Mouse (Mus musculus) heart, postnatal 36 days (tissue): ENCODE data around the gene Kctd21. TPM values are rescaled to one million over a fixed set of nuclear protein-coding genes. Genes with fewer than 3 reads are reported as not detected.

Source experiments
- DNase-seq, 2 experiments: peaks; one replicate each; pipeline ENCODE4 v3.0.0; 2021 to 2022
- intact Hi-C: fragments of 180-260 bp; cut with DNase I; formaldehyde crosslinking; loops from one replicate; pipeline ENCODE4 v1.15.1; 2025
- total RNA-seq, 2 experiments: library from RNA; stranded (reverse); gene quantifications; 2 replicates each; pipeline ENCODE4 v1.2.3; 2021

Gene Kctd21
- total RNA-seq, 2 experiments from 2014 or later = 2.7 to 4.7 TPM

GRCm38 (mm10) chr7:97380500-97381123 lies 48.5 kb downstream of the Kctd21 start:
- no peak for DNase-seq
- intact Hi-C loops = no loop called here

- DNase-seq = no peak
- intact Hi-C loops = no loop called here
Measured at GRCm38 (mm10) chr7:97382661-97383060, 50.5 kb downstream of the Kctd21 start.

- intact Hi-C loops = no loop called here
Measured at GRCm38 (mm10) chr7:97383496-97384132, 51.5 kb downstream of the Kctd21 start.

GRCm38 (mm10) chr7:97386106-97386805 lies 54.1 kb downstream of the Kctd21 start:
- intact Hi-C loops = no loop called here
- peak in 1 of 2 experiments; percentile 51 for DNase-seq

More at GRCm38 (mm10) chr7:97383496-97384132, 51.5 kb downstream of the Kctd21 start:
- no peak for DNase-seq

GRCm38 (mm10) chr7:97386806-97387370 lies 54.8 kb downstream of the Kctd21 start:
- peak; percentile 40 to 52 for DNase-seq
- intact Hi-C loops = no loop called here

GRCm38 (mm10) chr7:97387561-97388147 lies 55.5 kb downstream of the Kctd21 start:
- intact Hi-C loops = no loop called here

GRCm38 (mm10) chr7:97388541-97388940 lies 56.4 kb downstream of the Kctd21 start:
- no peak for DNase-seq
- intact Hi-C loops = no loop called here

More at GRCm38 (mm10) chr7:97387561-97388147, 55.5 kb downstream of the Kctd21 start:
- no peak for DNase-seq

GRCm38 (mm10) chr7:97391293-97392078 lies 59.4 kb downstream of the Kctd21 start:
- intact Hi-C loops = no loop called here

GRCm38 (mm10) chr7:97392079-97392445 lies 59.9 kb downstream of the Kctd21 start:
- intact Hi-C loops = no loop called here
- DNase-seq = no peak

More at GRCm38 (mm10) chr7:97391293-97392078, 59.4 kb downstream of the Kctd21 start:
- DNase-seq = no peak

- intact Hi-C loops = no loop called here
Measured at GRCm38 (mm10) chr7:97394375-97394774, 62.2 kb downstream of the Kctd21 start.

GRCm38 (mm10) chr7:97398943-97399342 lies 66.8 kb downstream of the Kctd21 start:
- intact Hi-C loops = no loop called here
- no peak for DNase-seq

More at GRCm38 (mm10) chr7:97394375-97394774, 62.2 kb downstream of the Kctd21 start:
- DNase-seq = no peak

Other genes with a start within 250 kb of the Kctd21 start
- 1 to 10 TPM in 1 of 2 experiments, under 1 TPM in 1; 0.64 to 1.0 TPM for gene Usp35, start 307 bp upstream of the Kctd21 start, total RNA-seq
- 1 to 10 TPM; 4.2 to 4.7 TPM for gene Alg8, start 39.3 kb downstream of the Kctd21 start, total RNA-seq
- gene Ndufc2, start 67.7 kb downstream of the Kctd21 start, total RNA-seq = 100 to 1,000 TPM; 475 to 537 TPM
- 10 to 100 TPM; 43.7 to 50.9 TPM for gene Thrsp, start 85.4 kb downstream of the Kctd21 start, total RNA-seq
- not detected for gene Kctd14, start 119.0 kb downstream of the Kctd21 start, total RNA-seq
- 10 to 100 TPM; 48.1 to 53.0 TPM for gene Ints4, start 148.6 kb downstream of the Kctd21 start, total RNA-seq
- 10 to 100 TPM; 62.7 to 64.2 TPM for gene Aamdc, start 247.2 kb downstream of the Kctd21 start, total RNA-seq
- gene Rsf1, start 247.6 kb downstream of the Kctd21 start, total RNA-seq = 10 to 100 TPM; 15.0 to 17.2 TPM